Mouse (Mus musculus): Measurements from ENCODE around the gene Trmt13. TPM values are rescaled to one million over a fixed set of nuclear protein-coding genes. Genes with fewer than 3 reads are reported as not detected.
A peak's percentile ranks its signal among the peaks of the same experiment; 100 is the strongest.
"Not testable (repeated sequence)": the region's sequence is repeated elsewhere in the genome, so short reads cannot be mapped to it uniquely, and the experiment has no call there.

Gene Trmt13
- total RNA-seq (2014; fragmentation: Nextera tagmentation) = 33.7 and 47.5 TPM in 2 replicates
- 35.8 and 43.3 TPM in 2 replicates for total RNA-seq (2017)

GRCm38 (mm10) chr3:116614295-116614892 is at the start of gene Trmt13:
Trmt13 (minus strand) TSS chr3:116614587.
- ATAC-seq (replicated peaks; ENCODE audit: poor library complexity, severe bottlenecking) = no peak

- peak; percentile 93 for ATAC-seq (replicated peaks; ENCODE audit: poor library complexity, severe bottlenecking)
Measured at GRCm38 (mm10) chr3:116662463-116662863, 48.1 kb upstream of the Trmt13 start, which contains the start of gene Mfsd14a. Mfsd14a (minus strand) TSS chr3:116662677.

GRCm38 (mm10) chr3:116661870-116662414 is 47.6 kb upstream of the Trmt13 start:
- ATAC-seq (replicated peaks; ENCODE audit: poor library complexity, severe bottlenecking) = peak; percentile 71

- no peak for ATAC-seq (replicated peaks; ENCODE audit: poor library complexity, severe bottlenecking)
Measured at GRCm38 (mm10) chr3:116661288-116661869, 47.0 kb upstream of the Trmt13 start.

GRCm38 (mm10) chr3:116659856-116660430 is 45.6 kb upstream of the Trmt13 start:
- ATAC-seq (replicated peaks; ENCODE audit: poor library complexity, severe bottlenecking) = no peak

DNA sequence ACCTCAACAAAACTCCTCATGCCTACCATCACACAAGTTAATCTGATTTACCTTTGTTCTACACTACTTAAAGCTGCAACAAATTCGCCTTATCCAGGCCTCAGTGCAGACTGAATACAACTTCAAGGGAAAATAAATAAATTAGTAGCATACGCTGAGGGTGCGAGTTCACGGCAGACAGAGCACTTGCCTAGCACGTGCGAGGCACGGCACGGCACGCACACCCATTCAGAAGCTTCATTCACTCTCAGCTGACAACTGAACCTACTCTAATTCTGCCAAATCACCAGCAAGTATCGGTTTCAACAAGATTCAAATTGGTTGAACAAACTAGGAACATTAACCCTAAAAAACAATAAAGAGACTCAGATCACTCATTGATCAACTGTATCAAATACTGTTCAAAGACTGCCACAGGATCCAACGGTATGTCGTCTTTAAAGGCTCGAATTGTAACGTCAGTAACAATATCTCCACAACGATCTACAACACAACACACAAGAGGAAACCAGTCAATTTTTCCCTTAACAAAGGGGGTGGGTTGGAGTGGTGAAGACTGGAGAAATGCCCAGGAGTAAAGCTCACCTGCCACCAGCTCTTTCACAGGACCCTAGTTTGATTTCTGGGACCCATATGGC is 44.7 kb upstream of the Trmt13 start:
- no peak for ATAC-seq (replicated peaks; ENCODE audit: poor library complexity, severe bottlenecking)

GRCm38 (mm10) chr3:116656184-116656965 is 42.0 kb upstream of the Trmt13 start:
- ATAC-seq (replicated peaks; ENCODE audit: poor library complexity, severe bottlenecking) = no peak

GRCm38 (mm10) chr3:116654051-116654450 is 39.7 kb upstream of the Trmt13 start:
- ATAC-seq (replicated peaks; ENCODE audit: poor library complexity, severe bottlenecking) = not testable (repeated sequence)

DNA sequence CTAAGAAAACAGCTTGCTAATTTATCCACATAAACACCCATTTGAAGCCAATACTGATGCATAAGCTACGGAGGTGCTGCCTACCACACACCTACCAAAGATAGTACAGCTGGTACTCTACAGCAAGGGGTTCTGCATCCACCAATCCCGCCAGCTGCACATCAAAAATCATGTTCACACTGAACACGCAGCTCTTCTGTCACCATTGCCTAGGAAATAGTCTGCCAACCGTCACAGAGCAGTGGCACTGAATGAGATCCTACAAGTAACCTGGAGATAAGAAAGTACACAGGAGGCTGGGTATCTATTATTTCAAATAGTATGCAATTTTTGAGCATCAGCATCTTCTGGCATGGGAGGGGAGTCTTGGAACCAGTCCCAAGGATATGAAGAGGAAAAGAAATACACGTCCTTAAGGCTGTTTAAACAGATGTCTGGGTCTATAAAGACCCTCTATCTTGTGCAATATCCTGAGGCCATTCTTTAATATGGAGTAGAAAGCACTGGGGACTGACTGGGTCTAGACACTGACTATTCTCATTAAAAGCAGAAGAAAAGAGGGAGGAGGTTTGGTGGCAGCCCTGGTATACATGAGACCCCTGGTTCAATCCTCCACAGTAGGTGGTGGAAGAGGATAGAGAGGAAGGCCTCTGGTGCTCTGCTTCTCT is 39.0 kb upstream of the Trmt13 start:
- ATAC-seq (replicated peaks; ENCODE audit: poor library complexity, severe bottlenecking) = peak; percentile 6; the same call in 1 of the 2 replicates

- ATAC-seq (replicated peaks; ENCODE audit: poor library complexity, severe bottlenecking) = no peak
Measured at GRCm38 (mm10) chr3:116652033-116652446, 37.7 kb upstream of the Trmt13 start.

- no peak for ATAC-seq (replicated peaks; ENCODE audit: poor library complexity, severe bottlenecking)
Measured at GRCm38 (mm10) chr3:116650698-116651097, 36.3 kb upstream of the Trmt13 start.

- ATAC-seq (replicated peaks; ENCODE audit: poor library complexity, severe bottlenecking) = peak; percentile 81
Measured at GRCm38 (mm10) chr3:116648805-116649204, 34.4 kb upstream of the Trmt13 start.

DNA sequence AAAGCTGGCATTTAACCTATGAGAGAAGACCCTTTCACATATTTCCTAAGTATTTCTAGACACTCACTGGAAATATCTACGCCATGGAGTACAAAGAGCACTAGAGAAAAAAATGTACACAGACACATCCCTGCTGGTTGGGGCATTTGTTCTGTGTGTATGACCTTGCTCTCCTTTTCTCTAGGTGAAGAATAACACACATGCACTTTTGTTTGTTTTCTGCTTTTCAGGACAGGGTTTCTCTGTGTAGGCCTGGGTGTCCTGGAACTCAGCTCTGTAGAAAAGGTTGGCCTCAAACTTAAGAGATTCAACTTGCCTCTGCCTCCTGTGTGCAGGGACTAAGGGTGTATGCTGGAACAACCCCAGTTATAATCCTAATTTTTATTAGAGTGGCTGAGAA is 32.0 kb upstream of the Trmt13 start:
- no peak for ATAC-seq (replicated peaks; ENCODE audit: poor library complexity, severe bottlenecking)

DNA sequence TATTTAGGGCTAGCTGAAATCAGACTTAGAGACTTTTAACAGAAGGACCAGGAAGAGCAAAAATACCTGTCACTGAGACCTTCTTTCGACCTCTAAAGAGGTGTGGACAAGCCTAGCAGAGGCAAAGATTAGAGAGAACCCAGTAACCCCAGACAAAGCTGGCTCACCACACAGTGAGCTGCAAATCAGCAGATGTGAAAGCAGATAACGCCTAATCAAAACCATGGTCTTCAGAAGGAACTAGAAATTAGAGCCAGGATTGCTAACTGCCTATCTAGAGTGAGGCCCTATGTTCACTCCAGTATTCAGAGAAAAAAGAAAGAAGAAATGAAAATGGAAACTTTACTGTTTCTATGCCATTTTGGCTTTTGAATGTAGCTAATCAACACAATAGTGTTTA is 28.0 kb upstream of the Trmt13 start:
- 0 out of 2 replicates have a peak, but pooled peaks have one; percentile 7 for ATAC-seq (replicated peaks; ENCODE audit: poor library complexity, severe bottlenecking)

- ATAC-seq (replicated peaks; ENCODE audit: poor library complexity, severe bottlenecking) = peak; percentile 70
Measured at GRCm38 (mm10) chr3:116641811-116642371, 27.5 kb upstream of the Trmt13 start.

DNA sequence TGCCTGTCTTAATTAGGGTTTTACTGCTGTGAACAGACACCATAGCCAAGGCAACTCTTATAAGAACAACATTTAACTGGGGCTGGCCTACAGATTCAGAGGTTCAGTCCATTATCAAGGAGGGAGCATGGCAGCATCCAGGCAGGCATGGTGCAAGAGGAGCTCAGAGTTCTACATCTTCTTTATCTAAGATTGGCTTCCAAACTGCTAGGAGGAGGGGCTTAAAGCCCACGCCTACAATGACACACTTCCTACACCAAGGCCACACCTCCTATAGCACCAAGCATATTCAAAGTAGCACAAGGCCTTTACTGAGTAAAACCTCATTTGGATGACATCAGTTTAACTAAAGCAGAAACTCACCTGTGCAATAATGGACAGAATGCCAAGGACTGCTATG is 25.6 kb upstream of the Trmt13 start:
- ATAC-seq (replicated peaks; ENCODE audit: poor library complexity, severe bottlenecking) = 0 out of 2 replicates have a peak, but pooled peaks have one; percentile 31

GRCm38 (mm10) chr3:116638572-116638971 is 24.2 kb upstream of the Trmt13 start:
- no peak for ATAC-seq (replicated peaks; ENCODE audit: poor library complexity, severe bottlenecking)

DNA sequence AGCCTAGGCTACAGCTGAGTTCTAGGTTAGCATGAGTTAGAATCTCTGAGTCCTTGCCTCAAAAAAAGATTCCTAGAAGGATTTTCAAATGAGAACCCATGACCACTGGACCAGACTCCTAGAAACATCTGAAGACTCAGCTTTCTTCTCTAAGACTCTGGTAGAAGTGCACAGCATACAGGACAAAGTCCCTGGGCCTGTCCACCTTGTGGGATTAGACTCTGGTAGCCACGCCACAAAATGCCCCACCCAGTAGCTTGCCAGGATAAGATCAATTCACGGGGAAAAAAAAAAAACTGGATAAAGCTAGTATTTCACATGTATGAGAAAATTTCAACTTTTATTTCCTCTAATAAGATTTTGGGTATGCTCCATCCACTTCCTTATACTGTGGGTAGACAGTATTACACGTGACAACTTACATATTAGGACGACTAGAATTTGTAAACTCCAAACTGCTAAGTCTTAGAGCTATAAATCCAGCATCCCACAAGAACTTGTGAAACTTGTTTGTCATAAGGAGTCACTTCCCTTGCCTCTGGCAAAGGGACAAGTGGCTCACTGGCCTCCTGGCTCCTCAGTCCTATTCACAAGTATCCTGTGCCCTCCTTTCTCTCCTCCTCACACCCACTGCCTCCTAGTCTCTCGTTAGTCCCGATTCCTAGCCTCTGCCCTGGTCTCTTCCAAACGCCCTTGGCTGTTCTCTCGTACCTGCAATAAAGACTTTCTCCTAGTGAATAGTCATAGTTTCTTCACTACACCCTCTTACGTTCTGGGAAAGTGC is 23.5 kb upstream of the Trmt13 start:
- ATAC-seq (replicated peaks; ENCODE audit: poor library complexity, severe bottlenecking) = peak; percentile 33

All from granulocyte monocyte progenitor cell, adult 5-6 weeks (primary cell).